Mouse (Mus musculus) embryonic facial prominence, embryonic 10.5 days (tissue): Measurements from ENCODE around the gene Lrrc46. TPM values are rescaled to one million over a fixed set of nuclear protein-coding genes. Genes with fewer than 3 reads are reported as not detected.
A peak's percentile ranks its signal among the peaks of the same experiment; 100 is the strongest.

Experiments
- DNase-seq: peaks from one replicate; pipeline ENCODE4 v3.0.0-alpha.2; 2017; ENCODE audit warnings: low spot score
- H3K27ac ChIP-seq: fragments of 300-500 bp; sonication (generic); replicated peaks from 2 replicates; pipeline ENCODE4 v1.5.1; 2016; ENCODE audit warnings: mild to moderate bottlenecking
- H3K27me3 ChIP-seq: fragments of 300-500 bp; sonication (generic); replicated peaks from 2 replicates; pipeline ENCODE4 v1.6.1; 2016; ENCODE audit warnings: low read depth, mild to moderate bottlenecking; ENCODE audit not compliant: poor library complexity, severe bottlenecking
- H3K36me3 ChIP-seq: fragments of 300-500 bp; sonication (generic); replicated peaks from 2 replicates; pipeline ENCODE4 v1.6.1; 2016; ENCODE audit warnings: mild to moderate bottlenecking, moderate library complexity
- H3K4me1 ChIP-seq: fragments of 300-500 bp; sonication (generic); 2 replicates; pipeline ENCODE4 v1.6.1; 2016
- H3K4me3 ChIP-seq: fragments of 300-500 bp; sonication (generic); 2 replicates; pipeline ENCODE4 v1.5.1; 2016; ENCODE audit warnings: mild to moderate bottlenecking, moderate library complexity
- H3K9me3 ChIP-seq: fragments of 300-500 bp; sonication (generic); 2 replicates; pipeline ENCODE4 v1.6.1; 2016; ENCODE audit warnings: mild to moderate bottlenecking
- WGBS: fragments of 180-500 bp; shearing (Covaris S2); methylation state at CpG from one replicate; pipeline ENCODE4 v1.1.7; 2016; 5-methylcytosine and 5-hydroxymethylcytosine counted together
- polyA plus RNA-seq: library from polyadenylated mRNA; unstranded; fragments of >200 nt; fragmentation: Nextera tagmentation; extraction: Ambion mirVana; gene quantifications from 2 replicates; pipeline ENCODE4 v1.2.1, GENCODE M21; 2016

The Lrrc46 gene
- 1.2 TPM in 2 replicates for polyA plus RNA-seq

DNA sequence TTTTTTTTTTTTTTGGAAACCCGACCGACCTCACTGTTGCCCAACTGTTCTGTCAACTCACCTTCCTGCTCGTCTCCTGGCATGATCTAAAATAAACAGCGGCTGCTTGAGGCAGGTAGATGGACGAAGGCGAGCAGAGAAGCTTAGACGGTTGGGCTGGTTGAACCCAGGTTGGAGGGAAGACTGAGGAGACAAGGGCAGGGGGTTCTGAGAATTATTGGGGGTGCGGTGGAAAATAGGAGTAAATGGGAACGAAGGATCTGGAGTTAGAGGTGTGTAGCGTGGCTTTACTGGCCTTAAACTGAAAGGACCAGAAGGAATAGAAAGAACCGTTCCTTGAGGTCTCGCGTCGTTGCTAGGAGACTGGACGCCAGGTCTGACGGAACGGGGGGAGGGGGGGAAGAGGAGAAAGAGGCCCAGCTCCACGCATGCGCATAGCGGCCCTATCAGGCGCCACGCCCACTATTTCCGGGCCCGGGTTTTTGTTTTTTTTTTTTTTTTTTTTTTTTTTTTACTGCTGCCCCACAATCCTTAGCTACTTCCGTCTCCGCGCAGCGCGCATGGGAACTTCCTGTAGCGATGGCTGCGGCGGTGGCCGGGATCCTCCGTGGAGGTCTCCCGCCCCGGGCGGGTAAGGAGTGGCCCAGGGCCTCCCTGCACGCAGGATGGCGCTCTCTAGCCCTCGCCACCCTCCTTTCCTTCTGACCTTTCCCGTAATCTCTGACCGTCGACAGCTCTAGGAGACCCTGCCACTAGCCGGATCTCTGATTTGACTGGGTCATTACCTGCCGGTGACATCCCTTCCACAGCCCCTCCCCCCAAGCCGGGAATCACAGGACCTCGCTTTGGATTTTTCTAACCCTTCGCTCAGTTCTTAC, at the start of gene Lrrc46, which contains the start of gene Mrpl10:
TSS of gene Lrrc46 (minus strand) at position 386 of the 878 bp plus-strand sequence.
TSS of gene Mrpl10 (plus strand) at position 539 of the 878 bp plus-strand sequence.
- Histone ChIP-seq H3K27ac (peak within 1 kb of the TSS; percentile 90), H3K9me3 (no peaks in the 10 kb centered on the region), H3K4me3 (peak within 1 kb of the TSS; percentile 85), H3K36me3 (peaks cover 32% of the 10 kb centered on the region), H3K27me3 (no peaks in the 10 kb centered on the region), H3K4me1 (peaks cover 16% of the 10 kb centered on the region)
- DNase-seq, result peak; percentile 95
- WGBS, result 1% methylated on average over 41 of the region's 48 CpGs

DNA sequence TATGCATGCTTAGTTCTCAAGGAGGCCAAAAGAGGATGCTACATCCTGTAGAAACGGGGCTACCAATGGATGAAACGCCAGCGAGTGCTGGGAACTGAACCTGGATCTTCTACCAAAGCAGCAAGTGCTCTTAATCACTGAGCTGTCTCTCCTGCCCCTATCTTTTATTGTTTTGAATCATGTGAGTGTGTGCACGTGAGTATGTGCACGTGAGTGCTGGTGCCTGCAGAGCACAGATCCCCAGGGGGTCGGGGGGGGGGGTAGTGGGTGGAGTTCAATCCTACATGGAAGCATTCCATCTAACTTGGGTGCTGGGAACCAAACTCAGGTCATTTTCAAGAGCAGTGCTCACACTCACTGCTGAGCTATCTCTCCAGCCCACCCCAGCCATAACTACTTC, 45.2 kb upstream of the Lrrc46 start:
- Histone ChIP-seq H3K27ac (no peak overlapping the region), H3K4me1 (peaks cover 15% of the 10 kb centered on the region), H3K36me3 (no peaks in the 10 kb centered on the region), H3K9me3 (peaks cover 13% of the 10 kb centered on the region), H3K4me3 (no peak overlapping the region), H3K27me3 (peaks cover 16% of the 10 kb centered on the region; the same call in 1 of the 2 replicates)
- no peak for DNase-seq
- 76% methylated on average over 6 of the region's 6 CpGs for WGBS

DNA sequence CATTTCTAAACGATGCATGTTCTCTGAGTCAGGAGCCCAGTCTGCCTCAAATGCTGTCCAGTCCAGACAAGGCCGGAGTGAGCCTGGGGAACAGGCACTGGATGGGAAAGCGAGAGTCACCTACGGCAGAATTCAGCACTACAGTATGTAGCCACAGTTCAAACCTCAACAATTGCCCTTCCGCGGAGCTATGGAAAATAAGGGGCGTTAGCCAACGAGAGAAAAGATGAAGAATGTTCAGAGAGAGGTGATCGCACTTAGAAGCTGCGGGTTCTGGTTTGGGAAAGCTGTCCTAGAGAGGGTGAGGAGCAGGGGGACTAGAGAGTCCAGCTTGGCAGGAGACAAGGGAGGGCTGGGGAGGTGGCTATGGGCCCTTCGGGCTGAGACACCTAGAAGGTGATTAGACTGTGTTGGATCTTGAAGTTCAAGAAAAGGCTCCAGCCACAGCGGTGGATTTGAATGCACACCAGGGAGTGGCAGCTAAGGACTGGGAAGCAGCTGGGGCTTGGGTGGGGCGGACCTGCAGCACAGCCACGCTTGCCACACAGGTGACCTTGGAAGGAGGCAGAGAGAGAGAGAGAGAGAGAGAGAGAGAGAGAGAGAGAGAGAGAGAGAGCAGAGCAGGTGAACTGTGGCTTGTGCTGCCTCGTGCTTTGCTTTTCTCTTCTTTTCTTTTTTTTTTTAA, 43.8 kb upstream of the Lrrc46 start:
- Histone ChIP-seq H3K27me3 (peaks cover 16% of the 10 kb centered on the region; the same call in 1 of the 2 replicates), H3K36me3 (no peaks in the 10 kb centered on the region), H3K4me1 (peaks cover 15% of the 10 kb centered on the region), H3K4me3 (no peak overlapping the region), H3K9me3 (peaks cover 13% of the 10 kb centered on the region), H3K27ac (no peak overlapping the region)
- DNase-seq, result no peak
- WGBS, result 88% methylated on average over 15 of the region's 15 CpGs

DNA sequence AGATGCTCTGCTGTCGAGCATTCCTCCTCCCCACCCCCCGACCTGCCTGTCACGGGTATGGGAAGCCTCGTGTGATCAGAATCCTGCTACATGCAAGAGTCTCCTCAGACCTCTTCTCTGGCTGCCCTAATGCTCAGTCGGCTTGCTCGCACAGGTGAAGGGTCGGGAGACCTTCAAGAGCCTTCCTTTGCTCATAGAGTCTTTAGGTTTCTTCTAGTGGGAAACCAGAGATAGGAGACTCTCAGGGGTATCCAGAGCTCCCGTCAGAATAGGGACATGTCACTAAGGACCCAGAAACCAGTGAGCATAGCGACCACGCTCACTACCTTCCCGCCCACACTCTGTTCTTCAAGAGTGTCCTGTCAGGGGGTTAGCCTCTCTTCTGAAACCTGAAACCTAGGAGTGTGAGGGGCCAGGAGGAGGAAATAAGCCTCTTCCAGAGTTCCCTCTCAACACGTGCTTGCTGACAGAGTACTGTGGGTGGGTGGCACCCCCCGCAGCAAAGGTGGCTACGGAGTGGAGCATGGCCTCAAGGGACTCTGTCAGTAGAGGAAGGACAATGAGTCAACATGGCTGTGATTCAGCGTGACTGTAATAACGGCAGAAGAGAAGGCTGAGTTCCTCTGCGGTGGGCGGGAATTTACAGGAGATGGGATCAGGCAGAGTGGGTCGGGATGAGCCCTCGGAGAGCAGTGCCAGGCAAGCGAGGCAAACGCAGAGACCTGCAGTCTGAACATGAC, 42.4 kb upstream of the Lrrc46 start:
- 37% methylated on average over 22 of the region's 22 CpGs for WGBS
- Histone ChIP-seq H3K4me1 (peaks cover 15% of the 10 kb centered on the region), H3K27me3 (peaks cover 16% of the 10 kb centered on the region; the same call in 1 of the 2 replicates), H3K36me3 (no peaks in the 10 kb centered on the region), H3K9me3 (peaks cover 5% of the 10 kb centered on the region), H3K27ac (peak overlapping the region; percentile 10; the same call in 1 of the 2 replicates), H3K4me3 (peak overlapping the region; percentile 30)
- DNase-seq, result no peak

DNA sequence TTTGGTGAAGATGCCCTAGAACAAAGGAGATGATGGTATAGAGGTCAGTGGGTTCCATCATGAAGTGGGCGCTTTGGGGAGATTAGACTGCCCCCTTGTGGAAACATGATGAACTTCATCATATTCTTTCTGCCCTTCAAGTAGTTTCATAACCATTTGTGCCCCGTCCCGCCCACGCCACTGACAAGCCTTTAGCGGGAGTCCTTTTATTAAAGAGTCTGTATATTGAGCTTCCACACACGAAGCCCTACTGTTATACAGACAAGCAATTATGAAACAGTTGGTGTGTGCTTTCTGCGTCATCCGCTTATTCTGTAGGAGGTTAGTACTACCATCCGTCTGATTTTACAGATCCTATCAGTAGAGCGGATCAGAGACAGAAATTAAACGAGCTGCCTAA, 41.8 kb upstream of the Lrrc46 start:
- DNase-seq, result peak; percentile 28
- H3K27ac ChIP-seq, result no peak overlapping the region
- no peaks in the 10 kb centered on the region for H3K36me3 ChIP-seq
- H3K4me3 ChIP-seq, result no peak overlapping the region
- peaks cover 16% of the 10 kb centered on the region; the same call in 1 of the 2 replicates for H3K27me3 ChIP-seq
- H3K9me3 ChIP-seq, result peaks cover 2% of the 10 kb centered on the region; the same call in 1 of the 2 replicates
- peaks cover 15% of the 10 kb centered on the region for H3K4me1 ChIP-seq
- 45% methylated on average over 11 of the region's 11 CpGs for WGBS

DNA sequence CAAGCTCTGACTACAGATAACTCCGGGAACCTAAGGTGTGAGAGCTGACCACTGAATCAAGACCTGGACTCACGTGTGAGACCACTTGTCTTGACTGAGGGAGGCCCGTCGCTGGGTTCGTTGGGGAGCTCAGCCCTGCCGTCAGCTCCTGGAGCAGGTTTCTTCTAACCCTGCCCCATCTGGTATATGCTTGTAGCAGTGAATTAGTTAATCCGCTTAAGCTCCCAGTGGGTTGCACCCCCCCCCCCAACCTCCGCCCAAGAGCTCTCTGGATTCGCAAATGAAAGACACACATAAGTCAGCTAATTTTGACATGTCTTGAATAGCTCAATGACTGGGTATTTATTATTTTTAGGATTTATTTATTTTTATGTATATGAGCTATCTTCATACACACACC, 39.1 kb upstream of the Lrrc46 start:
- no peaks in the 10 kb centered on the region for H3K9me3 ChIP-seq
- no peak for DNase-seq
- 22% methylated on average over 9 of the region's 9 CpGs for WGBS
- H3K4me1 ChIP-seq, result peaks cover 15% of the 10 kb centered on the region
- no peak overlapping the region for H3K27ac ChIP-seq
- H3K36me3 ChIP-seq, result no peaks in the 10 kb centered on the region
- peaks cover 16% of the 10 kb centered on the region; the same call in 1 of the 2 replicates for H3K27me3 ChIP-seq
- no peak overlapping the region for H3K4me3 ChIP-seq

DNA sequence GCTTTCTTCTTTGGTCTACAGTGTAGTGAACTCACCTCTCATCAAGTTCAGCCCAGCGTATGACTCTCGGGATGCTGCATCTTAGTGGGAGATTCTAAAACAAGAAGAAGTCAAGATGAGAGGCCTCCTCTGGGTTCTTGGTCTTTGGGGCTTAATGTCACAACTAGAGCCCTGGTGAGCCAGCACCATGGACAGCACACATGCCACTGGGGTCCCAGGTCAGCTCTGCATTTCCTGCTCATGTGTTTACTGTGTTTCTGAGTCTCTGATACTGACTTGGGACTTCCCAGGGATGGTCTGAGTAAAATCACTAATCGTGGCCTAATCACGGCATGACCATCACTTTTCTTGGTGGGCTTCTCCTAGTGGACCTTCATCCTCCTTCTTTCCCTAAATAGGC, 37.5 kb upstream of the Lrrc46 start:
- WGBS, result 59% methylated on average over 4 of the region's 4 CpGs
- peak; percentile 70 for DNase-seq
- Histone ChIP-seq H3K27me3 (peaks cover 5% of the 10 kb centered on the region; the same call in 1 of the 2 replicates), H3K9me3 (no peaks in the 10 kb centered on the region), H3K4me3 (no peak overlapping the region), H3K36me3 (no peaks in the 10 kb centered on the region), H3K4me1 (peaks cover 15% of the 10 kb centered on the region), H3K27ac (no peak overlapping the region)

DNA sequence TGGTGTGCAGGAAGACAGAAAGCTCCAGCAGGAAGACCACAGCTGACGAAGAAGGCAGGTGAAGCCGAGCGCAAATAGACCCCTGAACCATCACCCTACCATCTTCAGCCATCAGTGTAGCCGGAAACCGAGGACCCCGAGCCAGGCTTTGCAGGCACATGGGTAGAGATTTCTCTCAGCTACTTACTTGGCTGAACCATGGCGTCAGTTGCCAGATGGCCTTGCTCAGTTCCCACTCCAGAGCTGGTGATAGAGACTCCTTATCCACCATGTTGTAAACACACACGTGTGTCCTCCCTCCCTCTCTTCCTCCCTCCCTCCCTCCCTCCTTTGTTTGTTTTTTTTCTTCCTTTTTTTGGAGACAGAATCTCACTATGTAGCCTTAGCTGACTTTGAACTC, 33.0 kb upstream of the Lrrc46 start:
- Histone ChIP-seq H3K9me3 (no peaks in the 10 kb centered on the region), H3K27ac (no peak overlapping the region), H3K36me3 (no peaks in the 10 kb centered on the region), H3K27me3 (no peaks in the 10 kb centered on the region), H3K4me1 (peaks cover 10% of the 10 kb centered on the region; the same call in 1 of the 2 replicates), H3K4me3 (no peak overlapping the region)
- WGBS, result 74% methylated on average over 8 of the region's 8 CpGs
- DNase-seq, result no peak

DNA sequence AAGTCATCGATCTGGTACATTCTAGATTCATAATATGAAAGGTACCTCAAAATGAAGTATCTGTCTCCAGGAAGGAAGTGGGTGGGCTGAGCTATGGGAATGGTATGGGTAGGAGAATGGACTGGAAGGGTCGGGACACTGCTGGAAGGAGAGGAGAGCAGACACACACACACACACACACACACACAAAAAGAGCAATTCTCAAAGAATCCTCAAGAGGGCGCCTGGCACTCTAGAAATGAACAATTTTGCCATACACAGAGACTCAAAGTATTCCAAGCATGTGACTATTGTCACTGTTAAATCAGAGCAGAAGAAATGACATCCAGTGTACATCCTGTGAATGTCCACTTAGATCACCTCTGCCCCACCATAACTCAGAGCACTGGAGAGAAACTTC, 31.3 kb upstream of the Lrrc46 start:
- Histone ChIP-seq H3K27me3 (no peaks in the 10 kb centered on the region), H3K27ac (no peak overlapping the region), H3K4me1 (peaks cover 10% of the 10 kb centered on the region; the same call in 1 of the 2 replicates), H3K36me3 (peaks cover 8% of the 10 kb centered on the region), H3K9me3 (no peaks in the 10 kb centered on the region), H3K4me3 (no peak overlapping the region)
- WGBS, result 31% methylated on average over 3 of the region's 3 CpGs
- peak; percentile 59 for DNase-seq

DNA sequence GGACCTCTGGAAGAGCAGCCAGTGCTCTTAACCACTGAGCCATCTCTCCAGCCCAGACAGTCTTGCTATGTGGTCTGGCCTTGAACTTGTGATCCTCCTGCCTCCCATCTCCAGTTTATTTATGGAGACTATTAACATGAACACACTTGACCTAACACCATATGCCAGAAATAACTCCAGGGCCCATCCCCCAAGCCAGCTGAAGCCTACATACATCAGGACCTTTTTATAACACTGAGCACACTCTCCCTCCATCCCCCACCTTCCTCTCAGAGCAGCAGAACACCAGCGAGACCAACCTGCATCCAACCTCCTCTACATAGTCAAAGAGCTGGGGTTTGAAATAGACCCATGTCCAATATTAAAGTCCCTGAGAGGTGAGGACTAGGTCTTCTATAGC, 29.9 kb upstream of the Lrrc46 start:
- Histone ChIP-seq H3K36me3 (peaks cover 20% of the 10 kb centered on the region), H3K27me3 (no peaks in the 10 kb centered on the region), H3K4me3 (no peak overlapping the region), H3K9me3 (no peaks in the 10 kb centered on the region), H3K27ac (no peak overlapping the region), H3K4me1 (peaks cover 17% of the 10 kb centered on the region; the same call in 1 of the 2 replicates)
- DNase-seq, result no peak
- 65% methylated on average over 1 of the region's 1 CpGs for WGBS

DNA sequence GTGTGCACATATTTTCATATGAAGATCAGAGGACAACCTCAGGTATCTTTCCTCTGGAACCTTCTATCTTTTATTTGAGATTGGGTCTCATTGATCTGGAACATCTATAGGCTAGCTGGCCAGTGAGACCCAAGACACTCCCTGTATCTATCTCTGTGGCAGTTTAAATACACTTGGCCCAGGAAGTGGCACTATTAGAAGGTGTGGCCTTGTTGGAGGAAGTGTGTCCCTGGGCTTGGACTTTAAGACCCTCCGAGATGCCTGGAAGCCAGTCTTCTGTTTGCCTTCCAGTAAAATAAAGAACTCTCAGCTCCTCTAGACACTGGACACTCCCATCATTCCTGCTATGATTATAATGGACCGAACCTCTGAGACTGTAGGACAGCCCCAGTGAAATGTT, 28.6 kb upstream of the Lrrc46 start:
- DNase-seq, result no peak
- Histone ChIP-seq H3K4me1 (peaks cover 17% of the 10 kb centered on the region; the same call in 1 of the 2 replicates), H3K27me3 (no peaks in the 10 kb centered on the region), H3K27ac (no peak overlapping the region), H3K9me3 (no peaks in the 10 kb centered on the region), H3K36me3 (peaks cover 34% of the 10 kb centered on the region), H3K4me3 (no peak overlapping the region)
- WGBS, result 90% methylated on average over 2 of the region's 2 CpGs

DNA sequence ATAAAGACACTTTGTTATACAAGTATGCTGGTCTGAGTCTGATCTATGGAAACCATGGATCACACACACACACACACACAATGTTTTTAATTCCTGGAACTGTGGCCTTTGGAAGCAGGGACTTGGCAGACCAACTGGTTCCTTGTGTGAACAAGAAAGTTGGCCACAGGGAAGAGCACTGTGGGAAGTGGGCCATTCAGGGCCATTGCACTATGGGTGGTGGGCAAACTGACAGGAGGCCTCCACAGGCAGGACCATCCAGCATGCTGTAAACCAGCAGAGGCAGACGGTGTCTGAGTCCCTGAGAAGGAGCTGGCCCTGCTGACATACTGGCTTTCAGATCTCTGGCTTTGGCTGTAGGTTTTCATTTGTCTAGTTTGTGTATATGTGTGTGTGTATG, 28.1 kb upstream of the Lrrc46 start:
- no peak overlapping the region for H3K4me3 ChIP-seq
- H3K4me1 ChIP-seq, result peaks cover 12% of the 10 kb centered on the region; the same call in 1 of the 2 replicates
- H3K9me3 ChIP-seq, result no peaks in the 10 kb centered on the region
- H3K36me3 ChIP-seq, result peaks cover 36% of the 10 kb centered on the region
- no peak for DNase-seq
- no peaks in the 10 kb centered on the region for H3K27me3 ChIP-seq
- 56% methylated on average over 1 of the region's 1 CpGs for WGBS
- H3K27ac ChIP-seq, result no peak overlapping the region
